Mouse (Mus musculus) T-cell, adult 2 months (primary cell): ENCODE results near the gene Hsdl2.
"Not testable (repeated sequence)": the region's sequence is repeated elsewhere in the genome, so short reads cannot be mapped to it uniquely, and the experiment has no call there.

Source experiments
- DNase-seq: peaks from one replicate; pipeline ENCODE4 v3.0.0; 2022; ENCODE audit warnings: low spot score

The Hsdl2 gene

DNA sequence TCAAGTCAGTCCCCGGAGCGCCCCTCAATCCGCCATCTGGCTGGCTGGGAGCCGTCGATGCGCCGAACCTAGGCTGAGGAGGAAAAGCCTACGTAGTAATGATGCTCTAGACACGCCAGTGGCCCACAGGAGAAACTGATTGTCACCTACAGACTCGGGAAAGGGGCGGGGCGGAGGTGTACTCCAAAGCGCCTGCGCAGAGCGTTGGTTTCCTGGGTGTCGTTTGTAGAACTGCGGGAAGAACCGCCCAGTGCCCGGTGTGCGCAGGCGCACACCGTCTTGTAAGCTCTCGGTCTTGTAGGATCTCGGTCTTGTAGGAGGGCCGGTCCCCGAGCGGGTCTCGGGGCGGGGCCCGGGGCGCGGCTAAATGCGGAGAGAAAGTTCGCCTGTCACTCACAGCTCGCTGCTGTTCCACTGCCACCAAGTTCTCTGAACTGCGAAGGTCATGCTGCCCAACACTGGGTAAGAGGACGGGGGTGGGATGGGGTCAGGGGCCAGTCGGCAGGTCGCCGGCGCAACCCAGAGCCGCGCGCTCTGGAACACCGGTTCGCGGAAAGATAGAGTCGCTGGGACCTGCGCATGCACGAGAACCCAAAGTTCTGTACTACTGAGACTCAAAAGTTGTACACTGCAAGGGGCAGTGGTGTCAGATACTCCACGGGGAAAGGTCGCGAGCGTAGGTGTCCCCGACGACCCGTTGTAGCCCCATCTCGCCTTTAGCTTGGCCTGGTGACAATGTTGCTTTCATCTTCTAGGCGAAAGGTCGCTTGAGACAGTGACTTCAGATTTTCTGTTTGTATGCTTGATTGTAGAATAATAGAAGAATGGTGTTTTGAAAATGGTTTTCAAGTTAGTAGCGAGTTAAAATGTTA, at the start of gene Hsdl2:
Gene Hsdl2, plus strand, starts transcription at position 250 of the 872 bp plus-strand sequence.
- DNase-seq: peak; percentile 100

DNA sequence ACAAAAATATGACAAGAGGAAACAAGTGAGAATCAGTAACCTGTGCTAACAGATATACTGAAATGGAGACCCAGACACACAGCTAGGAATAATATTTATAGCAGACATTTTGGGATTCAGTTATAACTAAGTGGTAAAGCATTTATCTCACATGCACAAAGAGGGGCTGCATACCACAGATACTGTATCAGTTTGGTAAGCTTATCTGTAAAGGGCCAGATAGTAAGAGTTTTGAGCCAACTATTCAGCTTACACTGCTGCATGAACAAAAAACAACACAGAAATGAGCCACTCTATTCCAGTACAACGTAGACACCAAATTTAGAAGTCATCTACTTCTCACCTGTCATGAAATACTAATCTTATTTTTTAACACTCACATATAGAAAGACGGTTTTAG, 48.1 kb upstream of the Hsdl2 start:
- DNase-seq: no peak

DNA sequence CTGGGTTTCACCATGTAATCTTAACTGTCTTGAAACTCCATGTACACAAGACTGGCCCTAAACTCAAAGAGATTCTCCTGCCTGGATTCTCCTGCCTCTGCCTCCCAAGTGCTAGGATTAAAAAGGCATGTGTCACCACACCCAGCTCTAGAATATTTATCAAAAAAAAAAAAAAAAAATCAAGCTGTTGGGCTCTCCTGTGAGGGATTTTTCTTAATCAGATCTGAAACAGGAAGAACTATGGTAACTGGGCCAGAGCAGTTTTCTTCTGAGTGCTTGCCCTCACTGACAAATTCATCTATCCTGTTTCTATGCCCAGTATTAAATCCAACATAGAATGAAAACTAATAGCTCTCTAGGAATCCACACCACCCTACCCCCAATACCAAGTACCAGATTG, 45.7 kb upstream of the Hsdl2 start:
- DNase-seq: no peak

DNA sequence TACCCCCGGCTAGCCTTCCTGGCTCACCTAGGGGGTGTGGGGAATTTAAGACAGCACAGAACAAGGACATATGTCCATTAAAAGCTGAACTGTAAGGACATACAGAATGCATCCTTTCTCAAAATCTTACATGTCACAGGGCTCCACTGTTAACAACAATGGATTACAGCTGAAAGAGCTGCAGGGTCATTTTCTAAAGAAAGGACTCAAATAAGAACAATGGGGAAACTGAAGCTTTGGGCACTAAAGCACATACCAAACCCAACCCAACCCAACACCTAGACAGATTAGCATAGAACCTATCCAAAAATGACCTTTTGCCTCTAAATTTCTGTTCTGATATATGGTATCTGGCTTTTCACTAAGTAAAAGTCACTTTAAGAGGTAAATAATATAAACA, 45.1 kb upstream of the Hsdl2 start:
- DNase-seq: no peak

DNA sequence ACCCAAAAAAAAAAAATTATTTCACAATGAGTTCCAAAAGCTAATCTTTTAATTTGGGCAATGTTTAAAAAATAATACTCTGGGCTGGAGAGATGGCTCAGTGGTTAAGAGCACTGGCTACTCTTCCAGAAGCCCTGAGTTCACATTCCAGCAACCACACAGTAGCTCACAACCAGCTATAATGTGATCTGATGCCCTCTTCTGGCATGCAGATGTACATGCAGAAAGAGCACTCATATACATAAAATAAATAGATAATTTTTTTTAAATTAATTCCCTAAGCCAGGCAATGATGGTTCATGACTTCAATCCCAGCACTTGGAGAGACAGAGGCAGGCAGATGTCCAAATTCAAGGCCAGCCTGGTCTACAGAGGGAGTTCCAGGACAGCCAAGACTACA, 38.4 kb upstream of the Hsdl2 start:
- DNase-seq: no peak

DNA sequence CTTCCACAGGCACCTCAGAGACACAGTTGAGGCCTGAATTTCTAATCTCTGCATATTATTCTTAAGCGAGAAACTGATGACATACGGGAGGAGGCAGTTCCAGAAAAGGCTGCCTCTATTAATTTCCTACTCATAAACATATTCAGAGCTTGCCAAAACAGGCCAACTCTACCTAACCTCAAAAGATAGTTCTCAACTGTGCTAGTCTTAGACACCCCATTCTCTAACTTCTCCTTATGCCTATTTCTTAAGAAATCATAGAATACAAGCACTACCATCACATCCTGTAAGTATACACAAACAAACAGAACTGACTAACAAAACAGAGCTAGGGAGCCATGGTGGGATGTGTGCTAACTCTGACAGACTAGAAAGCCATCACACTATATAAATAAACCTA, 36.7 kb upstream of the Hsdl2 start:
- DNase-seq: no peak

DNA sequence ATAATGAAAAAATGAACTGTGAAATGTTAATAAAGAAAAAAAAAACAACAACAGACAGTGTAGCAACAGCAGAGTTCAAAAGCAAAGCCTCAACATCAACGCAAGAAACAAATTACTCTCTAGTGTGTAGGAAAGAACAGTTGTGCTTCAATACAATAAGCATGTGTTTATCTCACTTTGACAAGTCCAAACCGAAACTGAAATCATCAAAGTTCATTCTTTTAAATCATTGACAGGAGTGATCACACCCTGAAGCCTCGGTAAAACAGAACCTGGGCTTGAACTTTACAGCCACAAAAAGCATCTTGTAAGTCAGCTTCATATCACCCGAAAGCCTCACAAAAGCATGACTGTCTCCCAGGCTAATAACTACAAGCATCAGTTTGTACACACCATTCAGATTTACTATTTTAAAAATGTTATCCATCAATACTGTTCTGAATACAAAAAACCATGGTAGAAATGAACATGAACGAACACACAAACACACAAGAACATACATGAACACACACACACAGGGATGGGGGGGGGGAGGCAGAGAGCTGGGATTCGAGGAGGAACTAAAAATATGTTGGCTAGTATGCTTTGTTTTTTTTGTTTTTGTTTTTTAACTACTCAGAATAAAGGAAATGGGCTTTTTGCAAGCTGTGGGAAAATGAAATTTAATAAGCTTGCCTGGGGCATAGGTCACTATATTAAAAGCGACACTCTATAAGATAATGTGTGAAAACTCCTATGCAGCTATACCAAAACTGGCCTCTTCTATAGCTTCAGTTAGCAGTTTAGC, 34.9 kb upstream of the Hsdl2 start:
- peak; percentile 39 for DNase-seq

DNA sequence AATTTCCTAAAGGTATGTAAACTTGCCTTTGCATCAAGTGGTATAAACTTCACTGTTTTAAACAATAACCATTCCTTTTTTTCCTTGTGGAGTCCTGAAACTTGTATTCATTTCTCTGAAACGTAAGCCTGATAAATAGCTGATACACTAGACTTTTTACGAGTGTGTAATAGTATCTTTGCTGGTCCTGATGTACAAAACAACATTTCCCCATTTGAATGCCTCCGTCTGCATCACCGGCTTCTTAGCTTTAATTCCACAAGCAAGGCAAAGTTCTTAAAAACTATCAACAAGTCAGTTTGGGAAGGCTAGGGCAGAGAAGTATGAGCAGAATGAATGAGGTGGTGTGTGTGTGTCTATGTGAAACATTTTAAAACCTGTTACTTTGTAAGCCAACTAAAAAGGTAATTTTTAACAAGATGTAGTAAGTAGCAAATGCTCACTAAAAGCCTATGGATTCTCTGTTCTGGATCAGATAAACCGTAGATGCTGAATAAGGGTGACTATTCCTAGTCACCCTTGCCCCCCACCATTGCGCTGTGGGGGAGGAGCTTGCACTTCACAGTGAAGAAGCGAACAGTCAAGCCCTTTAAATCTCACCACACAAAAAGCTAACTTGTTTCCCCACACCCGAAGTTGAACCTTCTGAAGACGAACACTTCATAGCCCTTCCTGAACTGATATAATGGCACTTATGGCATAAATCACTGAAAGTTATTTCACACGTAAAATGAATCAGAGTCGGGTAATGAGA, 34.0 kb upstream of the Hsdl2 start:
- peak; percentile 50 for DNase-seq

DNA sequence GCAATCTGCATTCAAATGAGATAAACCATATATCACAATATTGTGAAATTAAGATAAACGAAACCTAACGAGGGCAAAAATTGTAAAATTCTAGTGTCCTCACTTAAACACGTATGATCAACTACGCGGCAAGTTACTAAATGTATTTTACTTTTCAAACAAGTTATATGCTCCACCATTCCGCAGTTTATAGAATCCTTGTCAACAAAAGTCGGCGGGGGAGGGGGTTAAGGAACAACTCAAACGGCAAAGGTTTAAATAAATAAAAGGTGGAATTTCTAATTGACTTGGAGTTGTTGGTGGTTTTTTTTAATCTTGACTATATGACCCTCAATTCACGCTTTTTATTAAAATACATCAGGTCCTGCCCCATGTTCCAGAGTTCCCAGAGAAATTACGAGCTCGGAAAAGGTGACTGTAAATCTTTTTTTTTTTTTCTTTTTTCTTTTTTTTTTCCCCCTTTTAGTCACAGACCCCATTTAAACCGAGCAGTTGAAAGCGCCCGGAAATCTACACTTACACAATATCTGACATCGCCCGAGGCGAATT, 33.3 kb upstream of the Hsdl2 start:
- DNase-seq: no peak

DNA sequence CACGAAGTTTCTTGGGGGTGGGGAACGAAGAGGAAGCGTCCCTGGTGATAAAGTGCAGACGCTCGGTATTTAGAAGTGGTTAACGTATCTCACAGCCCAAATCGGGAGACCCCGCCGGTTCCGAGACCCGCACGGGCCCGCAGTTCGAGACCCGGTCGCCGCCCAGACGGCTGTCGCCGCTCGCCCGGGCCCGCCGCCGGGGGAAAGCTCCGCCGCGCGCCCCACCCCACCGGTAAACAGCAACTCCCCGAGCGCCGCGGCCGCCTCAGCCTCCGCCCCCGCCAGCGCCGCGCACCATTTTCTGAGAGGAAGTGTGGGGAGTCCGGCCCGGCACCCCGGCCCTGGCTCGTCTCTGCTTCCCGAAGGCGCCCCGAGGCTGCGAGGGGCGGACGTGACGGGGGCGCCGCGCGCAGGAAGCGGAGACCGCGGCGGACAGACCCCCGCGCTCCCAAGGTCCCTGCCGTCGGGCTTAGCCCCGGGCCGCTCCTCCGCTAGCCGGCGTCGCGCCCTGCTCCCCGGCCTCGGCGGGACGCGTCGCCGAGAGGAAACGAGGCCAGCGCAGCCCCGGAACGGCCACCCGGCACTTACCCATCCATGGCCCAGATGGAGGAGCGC, 32.7 kb upstream of the Hsdl2 start:
- peak; percentile 78 for DNase-seq

DNA sequence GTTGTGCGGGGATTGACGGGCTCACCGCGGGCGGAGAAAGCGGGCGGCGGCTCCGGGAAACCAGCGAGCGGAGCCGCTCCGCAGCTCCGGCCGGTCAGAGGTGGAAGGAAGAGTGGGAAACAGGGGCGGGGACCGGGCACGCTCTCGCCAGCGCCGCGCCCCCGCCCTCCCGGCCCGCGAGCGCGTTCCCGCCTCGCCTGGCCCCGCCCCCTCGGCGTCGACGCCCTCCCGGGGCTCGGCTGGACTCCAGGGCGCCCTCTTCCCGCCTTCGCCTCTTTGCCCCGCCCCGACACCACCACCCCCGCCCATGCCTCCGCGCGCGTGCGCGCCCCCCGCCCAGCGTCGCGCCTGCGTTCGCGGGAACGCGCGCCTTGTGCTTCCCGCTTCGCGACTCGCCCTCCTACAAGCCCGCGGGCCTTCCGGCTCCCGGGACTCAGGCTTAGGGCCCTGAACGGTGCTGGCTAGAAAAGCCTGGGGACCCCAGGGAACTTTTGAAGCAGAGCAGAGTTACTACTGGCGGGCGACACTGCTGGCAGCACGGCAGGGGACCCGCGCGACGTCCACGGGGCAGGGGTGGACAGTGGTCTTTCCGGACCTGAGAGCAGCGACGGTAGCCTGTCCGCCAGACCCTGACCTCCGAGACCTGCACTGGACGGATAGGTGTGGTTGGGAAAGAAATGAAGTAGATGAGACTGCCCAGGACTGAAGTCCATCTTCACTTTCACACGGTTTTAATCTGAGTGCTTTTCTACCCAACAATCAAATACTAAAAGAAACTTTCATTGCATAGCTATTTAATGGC, 32.0 kb upstream of the Hsdl2 start, which contains the start of gene Ptbp3:
Gene Ptbp3, minus strand, starts transcription at position 190 of the 802 bp plus-strand sequence.
- peak; percentile 92 for DNase-seq

DNA sequence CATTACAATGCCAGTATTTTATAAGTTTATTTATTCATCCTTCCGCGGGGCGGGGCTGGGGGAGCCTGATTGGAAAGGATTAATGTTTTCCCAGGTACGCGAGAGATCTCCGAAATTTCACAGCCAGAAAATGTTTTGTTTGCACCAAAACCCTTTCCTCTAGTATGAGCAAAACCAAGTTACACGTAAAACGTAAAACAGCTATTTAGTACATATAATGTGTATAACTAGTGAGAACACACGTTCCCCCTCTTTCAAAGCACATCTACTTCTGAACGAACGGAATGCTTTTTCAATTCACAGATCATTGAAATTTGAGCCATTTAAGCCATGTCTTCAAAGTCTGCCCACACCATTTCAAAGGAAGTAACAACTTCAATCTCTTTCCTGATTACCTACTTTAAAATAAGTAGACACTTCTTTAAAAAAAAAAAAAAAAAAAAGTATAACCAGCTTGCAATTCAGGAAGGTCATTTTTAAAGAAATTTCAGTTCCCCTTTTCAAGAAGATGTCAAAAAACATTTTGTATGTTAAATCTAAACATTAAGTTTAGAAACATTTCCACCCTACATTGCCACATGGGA, 31.3 kb upstream of the Hsdl2 start:
- no peak for DNase-seq

DNA sequence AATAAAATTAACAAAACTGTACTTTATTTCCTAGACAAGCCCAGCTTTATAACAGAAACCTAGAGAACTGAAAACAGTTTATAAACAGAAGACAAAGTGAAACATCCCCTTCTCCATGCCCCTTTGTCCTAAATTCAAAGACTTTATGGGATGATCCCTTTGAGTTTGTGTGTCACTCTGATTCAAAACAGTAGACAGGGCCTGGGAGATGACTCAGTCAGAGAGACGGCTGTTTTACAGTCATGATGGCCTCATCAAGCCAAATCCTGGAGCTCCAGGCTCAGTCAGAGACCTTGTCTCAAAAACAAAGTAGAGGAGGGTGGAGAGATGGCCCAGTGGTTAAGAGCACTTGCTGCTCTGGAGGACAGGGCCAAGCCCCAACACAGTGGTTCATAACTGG, 29.5 kb upstream of the Hsdl2 start:
- no peak for DNase-seq

DNA sequence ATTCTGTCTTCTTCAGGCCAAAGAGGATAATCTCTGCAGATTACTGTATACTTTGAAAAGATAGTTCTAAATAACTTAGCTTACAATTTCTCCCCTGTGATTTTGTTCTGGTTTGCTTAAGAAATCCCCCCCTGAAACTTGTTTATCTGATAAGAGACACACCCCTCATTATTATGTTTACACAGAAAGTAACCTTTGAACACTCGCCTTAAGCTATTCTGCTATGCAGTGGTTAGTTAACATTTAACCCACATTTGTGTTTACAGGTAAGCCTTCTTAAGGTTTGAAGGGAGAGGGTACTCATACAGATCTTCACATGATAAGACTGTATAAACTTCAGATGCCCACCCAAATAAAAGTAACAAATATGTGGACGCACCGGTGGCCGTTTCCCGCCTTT, 28.5 kb upstream of the Hsdl2 start:
- DNase-seq: no peak

DNA sequence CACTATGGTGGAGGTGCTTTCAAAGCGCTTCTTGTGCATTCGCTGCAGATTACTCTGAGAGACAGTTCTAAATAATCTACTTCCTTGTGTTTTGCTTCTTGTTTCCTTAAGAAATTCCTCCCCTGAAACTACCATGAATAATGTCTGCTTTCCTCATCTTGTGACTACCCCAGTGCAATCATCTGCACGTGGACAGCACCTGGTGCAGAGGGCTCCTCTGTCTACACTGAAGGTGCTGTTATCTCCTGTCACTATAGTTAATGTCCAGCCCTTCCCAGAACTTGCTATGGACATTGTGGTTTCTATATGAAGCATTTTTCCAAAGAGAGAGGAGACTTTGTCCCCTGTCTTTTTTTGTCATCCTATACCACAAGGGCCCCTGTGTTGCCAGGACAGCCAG, 27.8 kb upstream of the Hsdl2 start:
- no peak for DNase-seq

DNA sequence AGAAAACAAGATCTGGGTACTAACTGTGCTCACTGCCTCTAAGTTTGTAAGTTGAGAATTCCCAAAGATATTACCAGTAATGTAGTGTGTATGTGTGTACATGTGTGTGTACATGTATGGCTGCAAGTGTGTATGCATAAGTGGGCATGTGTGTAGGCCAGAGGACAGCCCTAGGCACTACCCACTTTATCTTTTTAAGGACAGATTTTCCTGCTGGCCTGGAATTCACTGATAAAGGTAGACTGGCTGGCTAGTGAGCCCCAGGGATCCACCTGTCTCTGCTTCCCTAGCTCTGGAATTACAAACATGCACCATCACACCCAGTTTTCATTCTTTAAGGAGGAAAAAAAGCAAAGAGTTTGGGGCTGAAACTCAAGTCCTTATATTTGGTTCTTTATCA, 26.2 kb upstream of the Hsdl2 start:
- no peak for DNase-seq

DNA sequence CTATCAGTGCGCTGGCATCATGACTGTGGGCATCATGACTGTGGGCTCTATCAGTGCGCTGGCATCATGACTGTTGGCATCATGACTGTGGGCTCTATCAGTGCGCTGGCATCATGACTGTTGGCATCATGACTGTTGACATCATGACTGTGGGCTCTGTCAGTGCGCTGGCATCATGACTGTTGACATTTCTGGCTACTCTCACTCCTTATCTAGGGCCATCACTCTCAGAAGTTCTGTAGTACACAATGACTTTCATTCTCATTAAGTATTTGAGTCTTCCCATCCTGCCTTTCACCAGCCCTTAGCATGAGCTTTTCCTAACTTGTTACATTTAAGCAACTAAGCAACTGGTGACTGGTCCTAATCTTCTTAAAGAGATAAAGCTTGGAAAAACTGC, 24.0 kb upstream of the Hsdl2 start:
- DNase-seq: not testable (repeated sequence)

DNA sequence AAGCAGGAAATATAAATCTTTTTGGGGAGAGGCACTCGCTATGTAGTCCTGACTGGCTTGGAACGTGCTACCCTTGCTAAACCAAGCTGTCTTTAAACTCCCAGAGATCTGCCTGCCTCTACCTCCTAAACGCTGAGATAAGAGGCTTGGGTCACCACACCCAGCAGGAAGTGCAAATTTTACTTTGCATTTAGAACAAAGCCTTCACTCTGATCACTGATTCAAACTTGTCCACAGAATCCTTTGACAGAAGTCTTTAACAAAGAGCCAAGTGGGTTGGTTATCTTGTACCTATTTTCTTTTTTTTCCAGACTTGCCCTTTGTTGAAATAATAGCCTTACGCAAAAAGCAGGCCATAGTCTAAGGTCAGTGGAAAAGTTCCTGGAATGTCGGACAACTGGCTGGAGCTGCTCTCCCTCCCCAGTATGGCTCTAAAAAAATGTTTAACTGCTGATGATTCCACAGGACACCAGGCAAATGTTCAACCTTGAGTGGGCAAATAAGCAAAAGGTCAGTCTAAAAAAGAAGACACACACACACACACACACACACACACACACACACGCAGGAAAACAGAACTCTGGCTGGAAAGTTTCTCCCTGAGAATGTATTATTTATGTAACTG, 23.2 kb upstream of the Hsdl2 start:
- DNase-seq: no peak

DNA sequence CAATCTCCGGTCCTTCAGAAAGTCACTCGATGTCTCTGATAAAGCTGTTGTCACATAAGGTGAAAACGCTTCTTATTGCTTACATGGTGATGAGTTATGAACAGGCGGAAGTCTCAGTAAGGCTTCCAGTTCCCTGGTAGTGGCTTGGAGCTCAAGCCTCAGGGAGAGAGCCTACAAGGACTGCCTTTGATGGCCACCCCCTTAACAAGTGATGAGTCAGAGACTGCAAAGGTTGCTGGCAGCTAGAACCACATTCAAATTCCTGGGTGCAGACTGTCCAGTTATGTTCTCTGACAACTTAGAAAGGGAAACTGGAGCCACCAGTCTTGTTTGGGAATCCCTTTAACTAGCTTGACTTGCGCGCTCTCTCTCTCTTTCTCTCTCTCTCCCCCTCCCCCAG, 21.2 kb upstream of the Hsdl2 start:
- no peak for DNase-seq

DNA sequence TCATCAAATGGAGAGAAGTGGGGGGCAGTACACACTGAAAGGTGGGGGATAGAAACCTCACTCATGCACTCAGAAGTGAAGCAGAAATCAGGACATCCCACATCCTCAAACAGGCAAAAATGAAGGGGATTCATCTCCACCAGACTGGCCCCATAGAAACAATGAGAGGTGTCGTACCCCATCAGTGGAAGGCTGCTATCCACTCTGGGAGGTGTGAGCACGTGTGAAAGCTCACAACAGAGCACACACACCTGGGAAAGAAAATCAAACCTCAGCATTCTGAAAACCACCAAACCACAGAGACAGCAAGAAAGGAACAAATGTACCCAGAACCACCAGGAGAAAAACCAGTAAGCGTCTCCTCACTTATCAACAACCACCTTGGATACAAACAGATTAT, 17.2 kb upstream of the Hsdl2 start:
- no peak for DNase-seq
